Mouse (Mus musculus) right cerebral cortex, postnatal 10 days (tissue): ENCODE results near the gene Vmn2r80.
"Not testable (repeated sequence)": the region's sequence is repeated elsewhere in the genome, so short reads cannot be mapped to it uniquely, and the experiment has no call there.

Experiments used
- DNase-seq, 2 experiments: peaks; one replicate each; pipeline ENCODE4 v3.0.0; 2021; ENCODE audit warnings: low spot score in 2 of 2

Gene Vmn2r80

DNA sequence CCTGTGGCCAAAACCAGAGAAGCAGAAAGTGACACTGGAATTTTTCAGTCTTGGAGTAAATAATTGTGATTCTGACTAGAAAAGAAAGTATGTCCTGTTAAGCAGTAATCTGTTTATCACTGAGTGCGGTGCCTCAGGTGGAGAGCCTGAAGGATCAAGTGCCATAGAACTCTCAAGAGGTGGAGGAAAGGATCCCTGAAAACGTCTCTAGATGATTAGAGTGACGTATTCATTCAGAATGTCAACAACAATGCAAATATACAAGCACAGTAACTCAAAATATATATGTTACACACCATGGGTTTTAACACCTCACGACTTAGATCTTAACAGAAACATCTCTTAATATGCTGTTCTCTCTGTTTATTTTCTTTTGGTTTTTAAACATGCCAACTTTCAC lies at the start of gene Vmn2r80:
Gene Vmn2r80 (plus strand): TSS at position 301 of the 400 bp plus-strand sequence.
- not testable (repeated sequence) for DNase-seq

GRCm38 (mm10) chr10:79106325-79107282 lies 42.0 kb upstream of the Vmn2r80 start:
- DNase-seq = no peak

- DNase-seq = no peak
Measured at GRCm38 (mm10) chr10:79107531-79107930, 41.0 kb upstream of the Vmn2r80 start.

DNA sequence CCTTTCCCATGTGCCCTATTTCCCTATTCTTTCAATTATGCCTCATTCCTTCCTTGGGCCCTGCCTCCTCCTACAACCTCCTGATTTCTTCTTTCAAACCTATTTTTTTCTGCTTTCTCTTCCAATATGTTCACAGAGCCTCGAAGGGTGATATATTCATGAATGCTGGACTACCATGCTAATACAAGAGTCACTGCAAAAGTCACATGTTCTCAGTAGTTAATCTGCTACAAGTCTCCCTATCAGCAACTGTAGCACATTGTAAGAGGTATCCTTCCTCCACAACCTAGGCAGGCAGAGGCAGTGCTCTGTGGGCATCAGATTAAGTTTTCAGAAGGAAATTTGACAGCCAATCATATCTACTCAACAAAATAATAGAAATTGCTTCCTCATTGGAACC lies 39.4 kb upstream of the Vmn2r80 start:
- no peak for DNase-seq

GRCm38 (mm10) chr10:79110482-79110881 lies 38.1 kb upstream of the Vmn2r80 start:
- DNase-seq = no peak

- no peak for DNase-seq
Measured at GRCm38 (mm10) chr10:79115085-79115484, 33.5 kb upstream of the Vmn2r80 start.

DNA sequence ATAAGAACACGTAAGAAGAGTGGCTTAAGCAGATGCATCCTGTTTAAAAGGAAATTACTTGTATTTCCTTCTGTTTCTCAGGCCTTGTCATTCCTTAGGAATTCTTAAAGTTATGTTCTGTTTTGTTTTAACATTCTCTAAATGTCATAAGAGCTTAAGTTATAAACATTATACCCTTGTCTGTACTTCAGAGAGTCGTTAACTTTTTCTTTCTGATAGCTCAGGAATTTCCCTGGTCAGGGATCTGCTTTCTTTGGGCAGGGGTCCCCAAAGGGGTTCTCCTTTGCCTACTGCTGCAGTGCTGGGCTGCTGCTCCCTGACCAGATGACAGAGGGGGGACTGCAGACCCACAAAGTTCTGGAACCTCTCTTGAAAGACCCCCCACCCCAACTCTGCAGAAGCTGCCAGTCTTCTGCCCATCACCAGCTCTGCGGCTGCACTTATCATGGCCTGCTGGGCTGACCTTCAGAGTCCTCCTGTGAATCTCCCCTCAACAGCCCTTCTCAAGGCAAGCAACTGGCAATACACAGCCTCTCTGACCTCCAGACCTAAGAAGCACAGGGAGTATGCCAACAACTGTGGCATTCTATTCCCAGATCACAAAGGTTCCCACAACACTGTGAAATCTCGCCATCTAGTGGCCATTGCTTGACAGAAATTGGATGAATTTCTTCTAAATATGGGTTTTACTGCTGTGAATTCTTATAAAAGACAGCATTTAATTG lies 32.3 kb upstream of the Vmn2r80 start:
- DNase-seq = peak; percentile 52 to 66

GRCm38 (mm10) chr10:79151602-79152001 lies 3.0 kb downstream of the Vmn2r80 start:
- no peak for DNase-seq

DNA sequence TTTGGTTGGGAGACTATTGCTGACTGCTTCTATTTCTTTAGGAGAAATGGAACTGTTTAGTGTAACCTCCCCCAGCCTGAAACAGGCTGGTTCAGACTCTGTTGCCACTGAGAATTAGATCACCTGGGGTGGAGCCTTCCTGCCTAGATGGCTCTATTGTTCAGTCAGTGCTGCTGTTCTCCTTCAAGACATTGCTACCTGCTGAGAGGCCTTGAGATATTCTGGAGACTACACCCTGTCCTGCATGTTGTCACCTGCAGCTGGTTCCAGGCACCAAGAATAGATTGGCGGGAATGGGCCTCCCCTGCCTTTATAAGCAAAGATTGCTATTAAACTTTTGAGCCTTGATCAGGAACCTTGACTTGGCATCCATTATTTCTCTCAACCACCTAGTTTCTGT lies 51.4 kb downstream of the Vmn2r80 start:
- DNase-seq = not testable (repeated sequence)

DNA sequence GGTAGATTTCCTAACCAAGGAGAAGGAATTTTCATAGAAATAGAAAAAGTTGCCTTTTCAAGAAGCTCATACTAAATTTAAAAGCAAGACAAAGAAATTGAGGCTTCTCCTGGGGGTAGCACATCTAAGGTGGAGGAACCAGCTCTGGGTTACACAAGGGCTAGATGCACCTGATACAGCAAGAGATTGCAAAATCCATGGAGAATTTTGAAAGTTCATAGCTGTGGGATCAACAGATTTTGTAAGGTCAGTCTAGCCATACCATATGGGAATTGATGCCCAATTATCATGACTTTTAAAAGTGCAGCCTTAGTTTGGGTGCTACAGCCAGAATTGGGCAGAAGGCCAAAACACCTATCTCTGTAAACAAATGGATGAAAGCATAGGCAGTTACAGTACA lies 71.9 kb downstream of the Vmn2r80 start:
- no peak for DNase-seq

GRCm38 (mm10) chr10:79221606-79222005 lies 73.0 kb downstream of the Vmn2r80 start:
- DNase-seq = no peak

GRCm38 (mm10) chr10:79222214-79222613 lies 73.6 kb downstream of the Vmn2r80 start:
- DNase-seq = no peak
